Mouse (Mus musculus): ENCODE data around the gene Reep1.
A peak's percentile ranks its signal among the peaks of the same experiment; 100 is the strongest.

Reep1 gene

DNA sequence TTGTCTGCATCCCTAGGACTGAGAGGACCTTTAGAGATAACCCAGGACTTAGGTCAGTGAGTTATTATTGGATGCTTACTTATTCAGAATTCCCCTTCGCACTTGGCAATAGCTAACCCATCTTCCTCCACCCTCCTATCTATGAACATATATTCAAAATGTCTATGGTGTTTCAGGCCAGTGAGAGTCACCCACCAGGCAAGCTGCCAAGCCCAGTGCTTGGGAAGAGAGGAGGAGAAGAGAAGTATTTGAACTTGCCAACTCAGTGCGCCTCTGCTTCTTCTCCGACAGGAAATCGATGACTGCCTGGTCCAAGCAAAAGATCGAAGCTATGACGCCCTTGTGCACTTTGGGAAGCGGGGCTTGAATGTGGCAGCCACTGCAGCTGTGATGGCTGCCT is 73.1 kb downstream of the Reep1 start:
- DNase-seq (ENCODE audit: low spot score in 2 of 2), result no peak

DNA sequence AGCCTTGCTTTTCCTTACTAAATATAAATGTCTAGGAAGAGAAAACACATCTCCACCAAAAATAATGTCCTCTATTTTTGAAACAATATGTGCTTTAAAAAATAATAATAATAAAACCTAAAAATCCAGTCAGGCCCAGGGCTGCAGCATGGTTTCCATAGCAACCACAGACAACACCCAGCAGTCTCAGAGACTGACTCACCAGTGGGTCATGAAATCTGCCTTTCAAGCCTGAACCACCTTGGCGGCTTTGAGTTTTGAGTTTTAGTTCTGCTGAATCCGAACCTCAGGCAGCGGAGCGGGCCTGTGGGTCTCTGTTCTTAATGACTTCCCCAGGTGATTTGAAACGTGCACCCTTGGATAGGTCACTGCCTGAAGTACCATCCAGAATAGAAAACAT is 75.8 kb downstream of the Reep1 start:
- DNase-seq (ENCODE audit: low spot score in 2 of 2), result no peak

DNA sequence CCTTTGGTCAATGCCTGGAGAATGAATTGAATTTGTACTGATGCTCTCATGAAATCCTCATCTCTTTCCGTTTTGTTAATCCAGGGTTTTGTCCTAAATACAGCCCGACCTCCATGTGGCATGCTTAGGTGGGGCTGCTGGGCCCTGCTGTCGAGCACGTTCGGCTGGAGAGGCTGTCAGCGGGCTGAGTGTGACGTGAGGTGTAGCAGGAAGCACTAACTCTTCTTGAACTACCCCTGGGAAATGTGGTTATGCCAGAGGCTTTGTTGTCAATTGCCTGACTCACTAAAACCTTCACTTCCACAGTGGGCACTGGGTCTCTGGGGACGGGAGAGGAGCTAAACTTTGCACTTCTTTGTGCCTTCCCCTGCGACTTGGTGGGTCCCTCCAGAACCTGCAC is 81.0 kb downstream of the Reep1 start:
- peak in 1 of 2 experiments; percentile 20 for DNase-seq (ENCODE audit: low spot score in 2 of 2)

DNA sequence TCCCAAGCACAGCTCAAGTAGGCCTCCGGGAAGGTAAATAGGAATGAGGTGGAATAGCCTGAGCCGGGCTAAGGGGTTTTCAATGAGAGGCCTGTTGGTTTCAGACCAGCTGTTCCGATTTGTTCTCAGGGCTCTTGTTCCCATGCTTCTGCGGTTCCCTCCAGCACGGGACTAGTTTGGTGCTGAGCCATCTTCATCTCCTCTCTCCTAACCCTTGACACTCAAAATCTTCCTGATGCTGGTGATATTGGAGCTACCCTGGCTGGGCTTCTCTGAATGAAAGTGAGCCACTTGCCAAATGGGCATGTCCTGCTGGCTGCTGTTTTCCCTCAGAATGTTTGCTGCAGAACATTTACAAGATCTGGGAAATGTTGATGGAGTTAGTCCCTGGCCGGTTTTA is 84.4 kb downstream of the Reep1 start:
- no peak for DNase-seq (ENCODE audit: low spot score in 2 of 2)

DNA sequence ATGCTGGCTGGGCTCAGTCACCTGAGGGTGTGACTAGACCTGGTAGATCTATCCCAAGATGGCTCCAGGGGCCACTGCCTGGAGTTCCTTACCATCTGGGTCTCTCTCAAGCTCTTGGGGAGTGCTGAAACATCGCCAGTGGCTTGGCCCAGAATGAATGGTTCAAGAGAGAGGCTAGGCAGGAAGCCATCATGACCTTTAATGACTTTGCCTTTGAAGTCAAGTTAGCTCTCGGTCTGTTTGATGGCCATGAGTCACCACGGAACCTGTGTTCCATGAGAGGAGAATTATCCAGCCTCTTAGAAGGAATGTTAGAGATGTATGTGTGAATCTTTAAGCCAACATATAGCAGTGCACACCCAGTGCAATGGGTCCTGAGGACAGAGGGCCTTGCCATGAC is 92.0 kb downstream of the Reep1 start:
- DNase-seq (ENCODE audit: low spot score in 2 of 2), result no peak

DNA sequence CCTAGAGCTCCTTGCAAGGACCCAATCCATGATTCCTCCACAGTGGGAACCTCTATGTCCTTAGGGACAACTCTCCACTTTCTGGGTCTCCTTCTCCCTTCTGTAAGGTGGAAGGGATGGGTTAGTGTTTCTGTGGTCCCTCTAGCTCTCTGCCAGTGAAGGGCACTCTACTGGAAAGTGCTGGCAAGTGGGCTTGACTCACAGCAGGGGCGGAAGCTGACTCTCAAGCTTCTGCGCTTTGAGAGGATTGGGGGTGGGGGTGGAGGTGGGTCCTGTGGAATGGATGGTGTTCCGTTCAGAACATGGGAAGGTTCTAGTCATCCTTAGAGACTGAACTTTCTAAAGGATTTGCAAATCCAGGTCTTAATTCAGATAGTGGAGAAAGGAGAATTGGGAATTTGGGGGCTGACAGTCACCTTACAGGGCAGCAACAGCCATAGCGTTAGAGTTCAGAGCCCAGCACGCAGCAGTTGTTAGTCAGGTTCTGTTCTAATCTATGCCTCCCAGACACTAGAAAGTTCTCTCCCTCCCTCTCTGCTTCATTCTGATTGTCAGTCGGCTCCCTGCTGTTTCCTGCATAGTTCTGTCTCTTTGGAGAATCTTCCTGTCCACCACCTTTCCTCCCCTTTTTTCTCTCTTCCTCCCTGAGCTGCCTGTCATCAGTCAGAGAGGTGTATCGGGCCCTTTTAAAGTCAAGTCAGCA is 93.8 kb downstream of the Reep1 start:
- no peak for DNase-seq (ENCODE audit: low spot score in 2 of 2)

DNA sequence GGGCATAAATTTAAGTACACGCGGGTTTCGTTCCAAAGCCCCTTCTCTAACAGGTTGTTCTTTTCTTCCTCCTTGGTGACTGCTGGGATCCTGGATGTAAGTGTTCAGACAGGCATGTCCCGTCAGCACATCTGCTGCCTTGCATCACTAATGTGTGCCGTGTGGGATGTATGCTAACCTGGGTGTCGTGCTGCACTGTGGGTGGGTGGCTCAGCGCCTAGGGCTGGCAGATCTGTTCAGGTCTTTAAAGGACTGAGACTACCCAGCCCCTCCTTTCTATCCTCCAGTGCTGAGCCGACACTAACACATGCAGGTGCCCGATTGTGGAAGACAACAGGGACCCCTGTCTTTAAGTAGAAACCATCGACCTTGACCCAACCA is 94.3 kb downstream of the Reep1 start:
- DNase-seq (ENCODE audit: low spot score in 2 of 2), result no peak

DNA sequence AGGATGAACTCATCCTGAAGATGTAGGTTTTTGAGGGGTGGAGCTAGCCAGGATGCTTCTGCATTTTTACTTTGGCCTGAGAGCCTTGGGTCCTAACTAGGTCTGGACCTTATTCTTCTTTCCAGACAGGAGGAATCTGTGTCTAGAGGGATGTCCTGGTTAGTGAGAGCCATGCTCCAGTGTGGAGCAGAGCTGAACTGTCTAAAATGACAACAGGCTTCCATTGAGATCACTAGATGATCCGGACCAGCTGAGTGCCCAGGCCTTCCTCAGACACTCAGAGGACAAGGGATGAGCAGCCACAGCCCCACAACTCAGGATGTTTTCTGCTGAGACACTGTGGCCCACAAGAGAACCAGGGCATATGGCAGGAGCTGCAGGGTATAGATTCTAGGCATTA is 96.2 kb downstream of the Reep1 start:
- no peak for DNase-seq (ENCODE audit: low spot score in 2 of 2)

DNA sequence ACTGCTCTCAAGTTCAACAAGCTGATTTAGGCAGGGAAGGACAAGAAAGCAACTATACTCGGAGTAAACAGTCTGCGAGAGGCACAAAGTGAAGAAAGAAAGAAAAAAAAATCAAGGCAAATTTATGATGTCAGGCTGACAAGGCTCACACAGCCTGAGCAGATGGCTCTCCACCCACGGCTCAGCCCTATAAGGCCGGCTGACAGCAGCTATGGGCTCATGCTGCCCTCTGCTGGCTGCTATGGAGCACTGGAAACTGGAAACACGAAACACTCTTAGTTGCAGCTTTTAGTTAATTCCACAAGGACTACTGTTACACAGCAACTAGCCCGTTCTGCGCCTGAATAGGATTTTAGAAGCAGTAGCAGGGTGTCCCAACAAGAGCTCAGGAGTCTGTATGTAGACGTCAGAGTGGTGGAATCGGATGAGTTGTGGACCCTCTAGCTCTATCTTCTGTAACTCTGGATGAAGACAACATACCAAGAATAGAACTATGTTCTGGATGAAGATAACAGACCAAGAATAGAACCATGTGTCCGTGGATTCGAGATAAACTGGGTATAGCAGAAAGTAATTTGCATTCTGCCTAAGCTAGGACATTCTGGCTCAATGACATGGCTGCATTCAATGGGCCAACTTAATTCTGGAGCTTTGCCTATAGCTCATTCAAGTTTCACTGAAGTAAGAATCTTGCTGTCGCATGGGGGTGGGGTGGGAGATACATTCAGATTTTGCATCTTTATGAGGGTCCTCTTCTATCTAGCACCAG is 96.9 kb downstream of the Reep1 start:
- peak; percentile 9 to 44 for DNase-seq (ENCODE audit: low spot score in 2 of 2)

DNA sequence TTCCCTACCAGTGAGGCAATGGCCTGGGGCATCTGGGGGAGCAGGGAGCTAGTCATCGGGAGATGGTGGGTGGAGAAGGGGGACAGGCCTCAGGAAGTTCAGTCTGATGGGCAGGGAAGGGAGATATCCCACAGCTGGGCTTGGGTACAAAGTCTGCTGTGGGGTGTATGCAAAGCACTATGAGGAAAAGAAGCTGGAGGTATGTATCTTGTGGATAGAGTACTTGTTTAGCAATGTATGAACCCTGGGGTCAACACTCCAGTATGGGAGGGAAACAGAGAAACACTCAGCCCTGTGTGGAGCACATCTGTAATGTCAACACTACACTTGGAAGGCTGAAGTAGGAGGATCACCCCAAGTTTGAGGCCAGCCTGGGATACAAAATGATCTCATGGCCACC is 99.4 kb downstream of the Reep1 start:
- no peak for DNase-seq (ENCODE audit: low spot score in 2 of 2)

DNA sequence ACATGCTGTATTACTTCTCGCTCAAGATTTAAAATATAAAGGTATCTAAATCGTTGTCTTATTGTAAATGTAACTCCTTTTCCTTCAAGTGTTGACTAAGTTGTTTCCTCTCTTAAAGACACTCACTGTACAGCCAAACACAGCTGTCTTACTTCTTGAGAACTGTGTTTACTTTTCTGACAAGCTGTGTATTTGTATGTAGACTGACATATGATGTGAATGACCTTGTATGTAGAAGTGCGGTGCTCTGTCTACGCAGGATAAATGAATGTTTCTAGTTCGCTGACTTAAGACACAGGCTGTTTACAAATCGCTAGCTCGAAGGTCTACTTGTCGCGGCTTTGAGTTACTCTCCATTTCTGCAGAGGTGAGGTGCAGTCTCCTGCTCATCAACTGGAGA is 102.5 kb downstream of the Reep1 start:
- no peak for DNase-seq (ENCODE audit: low spot score in 2 of 2)

DNA sequence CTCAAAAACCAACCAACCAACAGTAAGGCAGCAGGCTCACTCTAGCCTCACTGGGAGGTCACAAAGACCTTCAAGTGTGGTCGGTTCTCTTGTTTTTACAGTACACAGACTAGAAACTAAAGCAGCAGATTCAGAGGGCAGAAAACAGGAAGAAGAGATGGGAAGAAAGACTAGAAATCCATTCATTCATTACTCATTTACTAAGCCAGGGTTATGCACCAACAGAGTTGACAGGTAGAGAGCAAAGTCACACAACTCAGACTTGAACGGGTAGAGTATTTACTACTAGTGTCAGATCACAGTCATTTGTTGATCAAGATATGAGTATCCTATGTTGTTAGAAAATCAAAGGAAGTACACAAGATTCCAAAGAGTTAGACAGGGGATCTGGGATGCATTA is 105.5 kb downstream of the Reep1 start:
- DNase-seq (ENCODE audit: low spot score in 2 of 2), result no peak

DNA sequence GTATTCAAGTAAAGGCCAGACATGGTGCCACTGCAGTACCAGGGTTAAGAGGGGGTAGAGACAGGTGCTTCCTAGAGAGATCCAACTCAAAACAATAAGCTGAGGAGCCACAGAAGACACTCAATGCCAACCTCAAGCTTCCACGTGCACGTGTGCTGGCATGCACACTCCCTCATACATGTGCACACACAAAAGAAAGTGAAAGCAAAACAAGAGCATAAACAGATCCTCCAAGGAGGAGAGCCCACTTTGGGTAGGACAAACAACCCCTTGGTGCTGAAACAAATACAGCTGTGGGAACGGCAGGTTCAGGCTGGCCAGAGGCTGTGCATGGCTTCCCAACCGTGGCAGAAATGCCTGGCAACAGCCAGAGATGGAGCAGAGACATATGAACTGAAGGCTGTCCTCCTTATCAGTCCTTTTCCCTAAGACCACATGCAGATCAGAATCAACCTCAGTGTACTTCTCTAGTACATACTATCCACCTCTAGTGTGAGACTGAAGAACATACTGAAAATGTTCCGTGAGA is 112.5 kb downstream of the Reep1 start:
- no peak for DNase-seq (ENCODE audit: low spot score in 2 of 2)

DNA sequence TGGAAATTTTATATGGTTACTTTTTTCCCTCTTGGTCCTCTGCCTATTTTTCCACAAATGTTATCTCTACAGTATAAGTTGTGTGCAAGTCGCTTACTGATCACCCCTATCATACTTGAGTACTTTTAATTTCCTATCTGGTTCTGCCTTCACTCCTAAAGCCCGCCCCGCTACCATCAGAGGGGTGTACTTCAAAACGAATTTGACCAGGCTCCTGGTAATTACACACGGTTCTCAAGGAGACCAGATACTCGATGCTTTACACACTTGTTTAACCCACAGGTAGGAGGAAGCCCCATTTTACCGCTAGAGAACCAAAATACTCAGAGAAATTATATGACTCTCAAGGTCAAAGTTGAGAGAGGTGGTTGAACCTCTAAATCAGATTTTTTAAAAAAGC is 115.7 kb downstream of the Reep1 start:
- no peak for DNase-seq (ENCODE audit: low spot score in 2 of 2)

DNA sequence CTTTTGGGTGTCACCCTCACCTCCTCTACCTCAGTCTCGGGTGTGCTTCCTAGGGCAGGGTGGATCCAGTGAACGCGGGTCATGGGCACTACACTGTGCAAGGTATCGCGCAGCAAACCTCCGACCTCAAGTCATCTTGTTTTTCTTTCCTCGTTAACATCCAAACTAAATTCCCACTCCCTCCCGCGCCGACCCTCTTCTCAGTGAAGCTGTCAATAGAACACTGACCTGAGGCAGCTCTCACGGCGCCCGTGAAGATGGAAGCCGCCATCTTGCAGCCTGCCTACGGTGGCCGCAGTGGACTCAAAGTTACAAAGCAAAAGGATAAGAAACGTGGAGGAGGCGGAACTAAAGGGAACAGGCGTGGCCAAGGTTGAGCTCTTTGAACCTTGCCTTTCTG is 116.1 kb downstream of the Reep1 start:
- peak; percentile 84 to 87 for DNase-seq (ENCODE audit: low spot score in 2 of 2)

DNA sequence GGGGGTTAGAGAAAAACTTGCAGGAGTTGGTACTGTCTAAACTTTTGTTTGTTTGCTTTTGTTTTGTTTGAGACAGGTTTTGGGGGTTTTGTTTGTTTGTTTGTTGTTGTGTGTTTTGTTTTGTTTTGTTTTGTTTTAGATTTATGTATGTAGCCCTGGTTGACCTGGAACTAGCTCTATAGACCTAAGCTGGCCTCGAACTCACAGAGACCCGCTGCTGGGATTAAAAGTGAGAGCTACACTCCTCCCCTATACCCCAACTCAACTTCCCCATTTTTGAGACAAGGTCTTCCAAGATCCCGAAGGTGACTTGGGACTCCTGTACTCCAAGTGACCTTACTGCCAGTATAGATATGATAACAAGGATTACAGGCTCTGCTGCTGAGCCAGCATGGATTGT is 116.6 kb downstream of the Reep1 start:
- DNase-seq (ENCODE audit: low spot score in 2 of 2), result no peak

DNA sequence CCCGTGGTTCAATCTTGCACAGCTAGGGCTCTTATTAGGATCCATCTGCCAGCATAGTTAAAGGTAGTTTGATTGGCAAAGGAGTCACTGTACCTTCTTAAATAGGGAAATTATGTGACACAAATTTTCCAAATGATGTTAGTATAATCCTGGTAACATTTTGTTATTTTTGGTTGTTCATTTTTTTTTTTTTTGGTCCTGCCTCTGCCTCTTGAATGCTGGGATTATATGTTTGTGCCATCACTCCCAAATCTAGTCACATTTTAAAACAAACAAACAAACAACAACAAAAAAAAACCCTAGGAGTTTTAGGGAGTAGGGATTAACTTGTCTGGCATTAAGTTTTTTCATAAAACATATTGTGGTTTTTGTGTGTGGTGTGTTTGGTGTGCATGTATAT is 119.5 kb downstream of the Reep1 start, which contains the start of gene Mrpl35:
Gene Mrpl35 (minus strand): TSS at position 101 of the 400 bp plus-strand sequence.
- no peak for DNase-seq (ENCODE audit: low spot score in 2 of 2)

DNA sequence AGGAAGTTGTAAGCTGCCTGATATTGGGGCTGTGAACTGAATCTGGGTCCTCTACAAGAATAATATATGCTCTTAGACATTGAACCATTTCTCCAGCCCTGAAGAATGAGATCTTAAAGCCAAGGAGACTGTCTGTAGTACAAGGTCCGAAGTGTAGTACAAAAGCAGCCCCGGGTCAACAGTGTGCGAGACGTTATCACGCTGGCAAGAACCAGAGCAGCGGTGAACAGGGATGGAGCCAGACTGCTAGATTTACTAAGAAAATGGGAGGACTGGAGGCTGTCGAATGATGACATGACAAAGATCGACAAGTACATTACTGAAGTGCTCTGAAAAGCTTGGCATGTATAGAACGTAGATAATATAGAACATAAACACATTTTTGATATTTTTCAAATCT is 122.4 kb downstream of the Reep1 start:
- no peak for DNase-seq (ENCODE audit: low spot score in 2 of 2)

DNA sequence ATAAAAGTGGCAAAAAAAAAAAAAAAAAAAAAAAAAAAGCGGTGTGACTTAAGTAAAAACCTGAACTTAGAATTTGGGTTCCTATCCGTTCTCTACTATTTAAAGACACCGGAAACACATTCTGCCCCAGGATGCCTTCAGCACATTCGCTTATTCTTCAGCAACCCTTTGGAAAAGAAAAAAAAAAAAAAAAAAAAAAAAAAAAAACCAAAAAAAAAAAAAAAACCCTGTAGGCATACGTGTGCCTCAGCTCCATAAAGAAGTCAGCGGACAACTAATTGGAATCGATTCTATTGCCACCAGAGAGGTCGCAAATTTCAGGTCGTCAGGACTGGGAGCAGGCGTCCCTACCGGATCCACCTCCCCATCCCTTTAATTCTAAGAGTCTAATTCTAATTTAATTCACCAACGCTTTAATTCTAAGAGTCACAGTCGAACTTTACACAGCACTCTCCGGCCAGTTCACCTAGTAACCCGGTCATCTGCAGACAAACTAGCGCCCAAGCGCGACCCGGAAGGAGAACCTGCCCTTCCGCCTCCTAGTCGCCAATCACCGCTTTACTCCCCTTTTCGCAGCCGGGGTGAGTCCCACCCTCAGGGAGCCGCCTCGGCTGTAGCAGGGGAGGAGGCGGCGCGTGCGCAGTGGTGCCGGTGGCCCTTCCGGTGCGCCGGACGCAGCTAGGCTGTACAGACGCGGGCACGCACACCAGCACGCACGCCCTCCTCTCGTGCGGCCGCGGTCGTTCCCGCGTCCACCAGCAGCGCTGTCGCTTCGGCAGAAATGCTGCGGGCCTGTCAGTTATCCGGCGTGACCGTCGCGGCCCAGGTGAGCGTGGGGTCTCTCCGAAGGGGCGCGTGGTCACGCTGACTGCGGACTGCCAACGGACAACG is 123.6 kb downstream of the Reep1 start, which contains the start of gene Immt:
Gene Immt (plus strand): TSS at position 642 of the 891 bp plus-strand sequence.
- DNase-seq (ENCODE audit: low spot score in 2 of 2), result peak; percentile 95 to 96

DNA sequence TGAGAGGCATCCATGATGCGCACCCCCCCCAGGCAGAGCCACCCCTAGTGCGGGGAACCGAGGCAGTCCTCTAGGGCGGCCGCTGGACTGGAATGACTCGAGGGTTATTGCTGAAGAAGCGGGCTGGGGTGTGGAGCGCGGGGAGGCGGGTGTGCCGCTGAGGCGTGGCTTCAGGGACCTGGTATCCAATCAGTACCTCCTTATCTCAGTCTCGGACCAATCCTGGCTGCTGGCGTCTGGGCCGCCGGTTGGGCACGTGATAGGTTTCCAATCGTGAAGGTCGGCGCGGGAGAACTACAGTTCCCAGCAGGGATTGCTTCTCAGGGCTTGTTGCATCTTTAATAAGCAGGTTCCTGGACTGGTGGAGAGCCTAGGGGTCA is 124.2 kb downstream of the Reep1 start:
- peak; percentile 92 to 94 for DNase-seq (ENCODE audit: low spot score in 2 of 2)

DNA sequence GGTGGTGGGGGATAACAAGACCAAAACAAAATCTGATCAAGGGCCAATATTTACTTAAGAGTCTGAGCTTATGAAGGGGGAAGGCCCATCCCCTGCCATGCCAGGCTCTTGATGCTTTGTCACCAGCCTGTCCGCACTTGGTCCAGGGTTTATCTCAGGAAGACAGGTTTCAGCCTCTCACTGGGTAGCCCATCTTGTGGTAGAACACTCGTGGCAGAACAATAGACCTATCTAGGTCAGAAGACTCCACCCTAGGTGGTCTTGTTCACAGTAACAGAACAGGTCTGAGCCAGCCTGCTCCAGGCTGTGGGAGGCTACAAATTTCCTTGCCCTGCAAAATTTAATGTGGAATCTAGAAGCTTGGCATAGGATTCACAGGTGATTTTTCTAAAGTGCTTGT is 129.4 kb downstream of the Reep1 start:
- DNase-seq (ENCODE audit: low spot score in 2 of 2), result no peak

DNA sequence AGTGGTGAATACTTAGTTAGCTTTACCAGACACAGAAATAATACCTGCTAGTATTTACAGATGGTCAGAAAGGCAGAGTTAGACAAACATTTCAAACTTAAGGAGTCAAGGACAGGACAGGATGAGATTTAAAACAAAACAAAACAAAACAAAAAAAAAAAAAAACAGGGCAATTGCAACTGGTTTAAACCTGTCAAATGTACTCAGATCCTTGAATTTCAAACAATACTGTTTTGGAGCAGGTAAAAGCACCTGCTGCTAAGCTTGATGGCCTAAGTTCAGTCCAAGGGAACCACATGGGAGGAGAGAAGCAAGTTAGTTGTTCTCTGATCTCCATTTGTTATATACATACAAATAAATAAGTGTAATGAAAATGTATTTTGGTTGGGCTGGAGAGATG is 132.5 kb downstream of the Reep1 start:
- DNase-seq (ENCODE audit: low spot score in 2 of 2), result no peak
